Mouse (Mus musculus) limb, embryonic 11.5 days (tissue): ENCODE results near the gene Gmip. TPM values are rescaled to one million over a fixed set of nuclear protein-coding genes. Genes with fewer than 3 reads are reported as not detected.

Source experiments
- ATAC-seq: fragments of 200-750 bp; cut with Nextera tagmentation; 2 replicates; pipeline ENCODE4 v1.8.0; 2017; ENCODE audit warnings: low read depth; ENCODE audit not compliant: insufficient number of reproducible peaks, low FRiP score, low TSS enrichment
- DNase-seq: peaks from one replicate; pipeline ENCODE4 v3.0.0-alpha.2; 2015; ENCODE audit warnings: low spot score
- H3K27ac ChIP-seq: fragments of 300-500 bp; sonication (generic); replicated peaks from 2 replicates; pipeline ENCODE4 v1.5.1; 2014; ENCODE audit warnings: low read depth, mild to moderate bottlenecking, low read length
- H3K27me3 ChIP-seq: fragments of 300-500 bp; sonication (generic); 2 replicates; pipeline ENCODE4 v1.6.1; 2014; ENCODE audit warnings: mild to moderate bottlenecking, low read length, mixed read lengths; ENCODE audit not compliant: control insufficient read depth, insufficient read depth
- H3K36me3 ChIP-seq: fragments of 300-500 bp; sonication (generic); 2 replicates; pipeline ENCODE4 v1.6.1; 2014; ENCODE audit warnings: mild to moderate bottlenecking, low read length, moderate library complexity, mixed read lengths; ENCODE audit not compliant: control insufficient read depth, insufficient read depth
- H3K4me1 ChIP-seq: fragments of 300-500 bp; sonication (generic); 2 replicates; pipeline ENCODE4 v1.6.1; 2014; ENCODE audit warnings: low read length, mixed read lengths; ENCODE audit not compliant: control insufficient read depth, insufficient read depth
- H3K4me2 ChIP-seq: fragments of 300-500 bp; sonication (generic); 2 replicates; pipeline ENCODE4 v1.6.1; 2014; ENCODE audit warnings: low read depth, mild to moderate bottlenecking, moderate library complexity; ENCODE audit not compliant: severe bottlenecking
- H3K4me3 ChIP-seq: fragments of 300-500 bp; sonication (generic); 2 replicates; pipeline ENCODE4 v1.5.1; 2014; ENCODE audit warnings: low read depth, low read length
- H3K9ac ChIP-seq: fragments of 300-500 bp; sonication (generic); 2 replicates; pipeline ENCODE4 v1.6.1; 2014; ENCODE audit warnings: mild to moderate bottlenecking, low read length
- H3K9me3 ChIP-seq: fragments of 300-500 bp; sonication (generic); 2 replicates; pipeline ENCODE4 v1.6.1; 2016; ENCODE audit warnings: low read length; ENCODE audit not compliant: control insufficient read depth
- WGBS: fragments of 180-500 bp; shearing (Covaris S2); extraction: QIAGEN DNeasy Blood & Tissue Kit; methylation state at CpG from one replicate; pipeline ENCODE4 v1.1.7; 2014; 5-methylcytosine and 5-hydroxymethylcytosine counted together
- polyA plus RNA-seq: library from polyadenylated mRNA; unstranded; fragments of >200 nt; fragmentation: Nextera tagmentation; extraction: Ambion mirVana; gene quantifications from 2 replicates; pipeline ENCODE4 v1.2.1, GENCODE M21; 2014

Gene Gmip
- polyA plus RNA-seq, result 5.0 and 5.8 TPM in 2 replicates

DNA sequence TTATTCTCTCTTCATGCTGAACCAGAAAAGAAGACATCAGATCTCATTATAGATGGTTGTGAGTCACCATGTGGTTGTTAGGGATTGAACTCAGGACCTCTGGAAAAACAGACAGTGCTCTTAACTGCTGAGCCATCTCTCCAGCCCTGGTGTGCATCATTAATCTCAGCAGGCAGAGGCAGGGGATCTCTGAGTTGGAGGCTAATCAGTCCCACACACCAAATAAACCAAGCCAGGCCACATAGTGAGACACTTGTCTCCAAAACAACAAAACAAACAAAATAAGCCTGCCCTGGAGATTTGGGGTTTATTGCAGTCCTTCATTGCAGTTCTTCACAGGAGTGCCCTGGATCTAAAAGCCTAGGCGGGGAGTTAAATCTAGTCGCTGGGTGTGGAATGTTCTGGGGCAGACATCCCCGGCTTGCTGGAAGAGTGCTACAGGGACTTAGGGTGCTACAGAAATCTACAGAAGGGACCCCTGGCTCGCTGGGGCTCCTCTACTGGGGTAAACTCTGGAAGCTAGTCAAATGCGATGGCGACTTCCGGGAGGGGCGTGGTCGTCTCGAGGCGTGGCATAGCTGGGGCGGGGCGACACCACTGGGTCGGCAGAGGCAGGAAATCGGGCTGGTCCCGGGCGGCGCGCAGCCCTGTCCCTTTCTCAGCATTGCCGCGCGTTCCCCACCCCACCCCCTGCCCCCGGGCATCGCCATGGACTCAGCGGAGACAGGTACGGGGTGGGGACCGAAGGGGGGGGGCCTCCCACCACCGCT, at the start of gene Gmip:
TSS of gene Gmip (plus strand) at position 586 of the 770 bp plus-strand sequence.
- peak; percentile 85 for DNase-seq
- Histone ChIP-seq H3K9ac (peak within 1 kb of the TSS; percentile 43; the same call in 1 of the 2 replicates), H3K27me3 (no peaks in the 10 kb centered on the region), H3K4me1 (no peaks in the 10 kb centered on the region), H3K4me2 (peak within 1 kb of the TSS; percentile 57), H3K9me3 (no peaks in the 10 kb centered on the region), H3K4me3 (peak within 1 kb of the TSS; percentile 25), H3K27ac (no peak within 1 kb of the TSS), H3K36me3 (peaks cover 28% of the 10 kb centered on the region)
- ATAC-seq, result peak; percentile 67
- 5% methylated on average over 24 of the region's 28 CpGs for WGBS

GRCm38 (mm10) chr8:69761814-69762445, 46.5 kb upstream of the Gmip start:
- Histone ChIP-seq H3K9me3 (no peaks in the 10 kb centered on the region; the same call in 1 of the 2 replicates), H3K9ac (no peak overlapping the region), H3K4me1 (no peaks in the 10 kb centered on the region), H3K4me3 (no peak overlapping the region), H3K27ac (no peak overlapping the region), H3K36me3 (peaks cover 36% of the 10 kb centered on the region), H3K27me3 (no peaks in the 10 kb centered on the region), H3K4me2 (no peak overlapping the region)
- no peak for DNase-seq
- ATAC-seq, result no peak
- 85% methylated on average over 4 of the region's 4 CpGs for WGBS

DNA sequence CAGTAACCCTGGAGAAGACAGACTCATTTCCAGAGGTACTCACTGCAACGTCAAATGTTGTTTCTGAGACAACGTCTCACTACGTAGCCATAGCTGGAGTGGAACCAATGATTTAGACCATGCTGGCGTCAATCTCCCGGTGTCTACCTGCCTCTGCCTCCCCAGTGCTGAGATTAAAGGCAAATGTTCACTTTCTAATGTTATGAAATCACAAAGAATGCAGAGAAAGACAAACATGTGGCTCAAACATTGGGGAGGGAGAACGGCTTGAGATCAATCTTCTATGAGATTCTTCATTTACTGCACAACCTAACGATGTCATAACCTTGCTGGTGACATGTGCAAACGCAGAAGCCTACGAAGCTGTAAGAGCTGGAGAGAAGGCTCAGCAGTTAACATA, 37.3 kb upstream of the Gmip start:
- H3K36me3 ChIP-seq, result peaks cover 22% of the 10 kb centered on the region
- H3K9me3 ChIP-seq, result no peaks in the 10 kb centered on the region; the same call in 1 of the 2 replicates
- WGBS, result 82% methylated on average over 9 of the region's 9 CpGs

GRCm38 (mm10) chr8:69772106-69772505, 36.4 kb upstream of the Gmip start:
- Histone ChIP-seq H3K36me3 (peaks cover 16% of the 10 kb centered on the region), H3K9ac (no peak overlapping the region), H3K4me2 (no peak overlapping the region), H3K27me3 (no peaks in the 10 kb centered on the region), H3K4me3 (no peak overlapping the region), H3K27ac (no peak overlapping the region), H3K9me3 (no peaks in the 10 kb centered on the region), H3K4me1 (peaks cover 14% of the 10 kb centered on the region)
- 91% methylated on average over 2 of the region's 2 CpGs for WGBS
- no peak for ATAC-seq
- DNase-seq, result no peak

More for the DNA sequence above, 37.3 kb upstream of the Gmip start:
- Histone ChIP-seq H3K27me3 (no peaks in the 10 kb centered on the region), H3K4me3 (no peak overlapping the region), H3K4me1 (peaks cover 14% of the 10 kb centered on the region), H3K9ac (no peak overlapping the region), H3K4me2 (no peak overlapping the region), H3K27ac (no peak overlapping the region)
- ATAC-seq (no peak), DNase-seq (no peak)

- Histone ChIP-seq H3K9ac (peak within 1 kb of the TSS; percentile 97), H3K4me2 (peak within 1 kb of the TSS; percentile 64), H3K27ac (peak within 1 kb of the TSS; percentile 99), H3K4me3 (peak within 1 kb of the TSS; percentile 69), H3K9me3 (no peaks in the 10 kb centered on the region), H3K36me3 (no peaks in the 10 kb centered on the region; the same call in none of the 2 replicates), H3K27me3 (no peaks in the 10 kb centered on the region), H3K4me1 (peaks cover 14% of the 10 kb centered on the region)
- under 1% methylated on average over 41 of the region's 41 CpGs for WGBS
- DNase-seq (peak; percentile 90), ATAC-seq (peak; percentile 98)
Measured at GRCm38 (mm10) chr8:69774503-69775148, 33.9 kb upstream of the Gmip start, which contains the start of gene Gm20422. TSS of gene Gm20422 (minus strand) at chr8:69774886.

DNA sequence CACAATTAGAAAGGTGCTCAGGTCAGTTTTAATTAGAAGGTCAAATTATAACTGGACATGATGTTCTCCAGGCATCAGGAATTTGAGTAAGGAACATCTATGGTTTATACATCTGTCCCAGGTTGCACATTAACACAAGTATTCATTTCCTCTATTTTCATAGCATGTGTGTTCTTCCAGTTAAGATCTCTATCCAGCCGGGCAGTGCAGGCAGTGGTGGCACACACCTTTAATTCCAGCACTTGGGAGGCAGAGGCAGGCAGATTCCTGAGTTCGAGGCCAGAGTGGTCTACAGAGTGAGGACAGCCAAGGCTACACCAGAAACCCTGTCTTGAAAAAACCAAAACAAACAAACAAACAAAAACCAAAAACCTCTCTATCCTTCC, 33.3 kb upstream of the Gmip start:
- 60% methylated on average over 2 of the region's 2 CpGs for WGBS
- no peaks in the 10 kb centered on the region for H3K9me3 ChIP-seq
- H3K4me3 ChIP-seq, result peak overlapping the region; percentile 69; the same call in 1 of the 2 replicates
- H3K36me3 ChIP-seq, result no peaks in the 10 kb centered on the region; the same call in none of the 2 replicates
- H3K27ac ChIP-seq, result no peak overlapping the region
- no peak overlapping the region; the same call in 1 of the 2 replicates for H3K9ac ChIP-seq
- H3K4me1 ChIP-seq, result peaks cover 14% of the 10 kb centered on the region
- DNase-seq, result no peak
- H3K4me2 ChIP-seq, result 0 out of 2 replicates have a peak overlapping the region, but pooled peaks have one; percentile 64
- H3K27me3 ChIP-seq, result no peaks in the 10 kb centered on the region
- no peak for ATAC-seq

DNA sequence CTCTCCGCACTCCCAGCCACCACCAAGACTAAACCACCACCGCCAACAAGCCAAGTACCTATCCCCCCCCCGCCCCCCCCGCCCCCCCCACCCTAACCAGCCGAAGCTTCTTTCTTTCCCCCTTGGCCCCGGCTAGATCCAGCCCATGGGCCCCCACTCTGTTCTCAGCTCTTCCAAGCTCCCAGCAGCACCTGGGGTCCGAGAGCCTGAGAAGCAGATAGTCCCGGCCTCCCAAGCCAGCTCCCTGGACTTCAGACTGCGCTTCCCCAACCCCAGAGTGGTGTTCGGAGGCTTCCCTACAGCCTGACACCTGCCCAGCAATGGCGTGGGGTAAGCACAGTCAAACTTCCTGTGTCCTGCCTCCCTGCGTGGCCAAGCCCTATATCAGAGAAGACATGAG, 31.4 kb upstream of the Gmip start:
- Histone ChIP-seq H3K9ac (no peak overlapping the region), H3K27ac (no peak overlapping the region), H3K9me3 (no peaks in the 10 kb centered on the region), H3K27me3 (no peaks in the 10 kb centered on the region), H3K4me2 (no peak overlapping the region), H3K4me3 (no peak overlapping the region), H3K4me1 (peaks cover 10% of the 10 kb centered on the region), H3K36me3 (no peaks in the 10 kb centered on the region)
- WGBS, result 64% methylated on average over 11 of the region's 12 CpGs
- DNase-seq, result no peak
- no peak for ATAC-seq

GRCm38 (mm10) chr8:69789105-69789504, 19.4 kb upstream of the Gmip start:
- Histone ChIP-seq H3K27me3 (no peaks in the 10 kb centered on the region), H3K9me3 (no peaks in the 10 kb centered on the region), H3K36me3 (peaks cover 2% of the 10 kb centered on the region; the same call in 1 of the 2 replicates), H3K27ac (no peak overlapping the region), H3K4me2 (no peak overlapping the region), H3K9ac (no peak overlapping the region), H3K4me1 (peaks cover 17% of the 10 kb centered on the region), H3K4me3 (no peak overlapping the region)
- 87% methylated on average over 5 of the region's 5 CpGs for WGBS
- ATAC-seq (no peak), DNase-seq (no peak)
